Mouse (Mus musculus): ENCODE data around the gene Arsg.
A peak's percentile ranks its signal among the peaks of the same experiment; 100 is the strongest.

Arsg gene

DNA sequence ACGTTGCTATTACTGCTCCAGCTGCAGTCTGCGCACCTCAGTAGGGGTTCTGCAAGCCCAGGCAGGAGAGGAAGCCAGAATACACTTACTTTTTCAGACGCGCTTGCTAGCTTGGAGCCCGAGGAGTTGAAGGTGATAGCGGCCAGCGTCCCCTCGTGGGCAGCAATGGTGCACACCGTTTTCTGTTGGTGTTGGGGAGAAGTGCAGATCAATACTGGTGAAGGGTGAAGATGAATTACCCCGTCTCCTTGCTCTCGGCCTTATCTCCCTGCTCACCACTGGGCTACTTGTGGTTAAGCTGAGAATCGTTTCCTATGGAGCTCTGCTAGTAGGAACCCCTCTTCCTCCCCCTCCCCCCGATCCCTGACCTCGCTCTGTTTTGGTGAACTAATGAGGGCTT, 110.8 kb downstream of the Arsg start:
- no peak for DNase-seq (ENCODE audit: low spot score in 2 of 2)

DNA sequence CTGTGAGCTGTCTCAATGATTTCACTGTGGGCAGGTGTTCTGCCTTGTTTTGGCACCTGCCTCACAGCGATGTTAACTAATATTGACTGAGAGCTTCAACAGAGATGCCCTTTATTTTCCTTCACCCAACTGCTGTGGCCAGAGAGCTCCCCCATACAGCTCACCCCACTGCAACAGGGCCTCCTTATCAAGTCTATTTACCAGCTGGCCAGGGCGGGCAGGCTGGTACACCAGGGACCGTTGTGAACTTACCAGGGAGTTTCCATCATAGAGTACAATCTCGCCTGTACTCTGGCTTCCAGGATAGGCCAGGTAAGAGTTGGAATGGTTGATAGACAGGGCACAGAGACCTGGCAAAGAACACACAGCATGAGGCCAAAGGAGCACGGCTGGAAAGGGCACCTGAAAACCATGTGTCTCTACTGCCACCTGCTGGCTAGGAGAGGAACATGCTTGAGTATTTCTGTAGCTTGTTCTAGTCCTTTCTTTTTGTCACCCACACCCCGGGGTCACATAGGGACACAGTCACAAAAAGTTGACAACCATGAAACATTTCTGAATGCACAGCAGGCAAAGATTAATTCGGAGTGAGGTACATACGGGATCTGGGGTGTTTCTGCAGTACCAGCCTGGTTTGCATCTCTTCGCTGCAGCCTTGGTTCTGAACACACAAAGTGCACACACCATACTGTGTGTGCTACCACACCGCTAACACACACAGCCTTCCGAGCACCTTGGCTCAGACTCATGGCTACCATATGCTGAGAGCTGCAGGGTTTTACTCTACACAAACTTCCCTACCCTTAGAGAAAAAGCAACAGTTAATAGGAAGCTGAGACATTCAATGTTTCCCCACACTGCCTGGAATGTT, 111.9 kb downstream of the Arsg start:
- DNase-seq (ENCODE audit: low spot score in 2 of 2), result peak; percentile 62 to 74

- no peak for DNase-seq (ENCODE audit: low spot score in 2 of 2)
These were observed 113.2 kb downstream of the Arsg start for GRCm38 (mm10) chr11:109586424-109586823.

- DNase-seq (ENCODE audit: low spot score in 2 of 2), result peak in 1 of 2 experiments; percentile 17
These were observed 113.8 kb downstream of the Arsg start for GRCm38 (mm10) chr11:109587019-109587418.

DNA sequence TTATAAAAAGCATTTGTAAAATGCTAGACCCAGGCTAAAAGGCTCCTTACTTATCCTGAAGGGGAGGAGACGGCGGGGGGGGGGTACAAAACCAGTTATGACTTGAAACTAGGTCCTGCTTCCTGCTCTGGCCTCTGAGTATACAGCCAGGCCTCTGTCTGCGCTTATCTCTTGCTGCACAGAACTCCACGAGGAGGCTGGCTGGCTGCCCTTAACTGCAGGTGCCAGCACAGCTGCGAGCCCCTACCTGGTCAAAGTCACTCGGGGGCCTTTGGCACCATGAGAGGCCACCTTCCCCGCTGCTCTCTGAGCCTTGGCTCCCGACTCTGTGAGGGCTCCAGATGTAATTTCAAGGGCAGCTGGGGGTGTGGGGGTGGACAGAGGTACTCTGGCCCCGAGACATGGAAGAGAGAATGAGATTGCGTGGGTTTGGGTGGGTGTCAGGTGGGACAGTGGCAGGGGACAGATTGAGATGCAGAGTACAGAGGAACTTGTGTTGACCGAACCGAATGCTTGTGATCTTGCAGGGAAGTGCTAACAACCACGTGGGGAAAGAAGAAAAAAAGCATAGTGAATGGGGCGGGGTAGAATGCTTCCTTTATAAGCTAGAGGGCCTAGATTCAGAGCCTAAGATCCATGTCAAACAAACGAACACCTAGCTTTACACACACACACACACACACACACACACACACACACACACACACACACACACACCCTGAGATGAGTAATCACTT, 114.6 kb downstream of the Arsg start:
- peak; percentile 35 to 49 for DNase-seq (ENCODE audit: low spot score in 2 of 2)

- no peak for DNase-seq (ENCODE audit: low spot score in 2 of 2)
These were observed 116.8 kb downstream of the Arsg start for GRCm38 (mm10) chr11:109590012-109590411.

DNA sequence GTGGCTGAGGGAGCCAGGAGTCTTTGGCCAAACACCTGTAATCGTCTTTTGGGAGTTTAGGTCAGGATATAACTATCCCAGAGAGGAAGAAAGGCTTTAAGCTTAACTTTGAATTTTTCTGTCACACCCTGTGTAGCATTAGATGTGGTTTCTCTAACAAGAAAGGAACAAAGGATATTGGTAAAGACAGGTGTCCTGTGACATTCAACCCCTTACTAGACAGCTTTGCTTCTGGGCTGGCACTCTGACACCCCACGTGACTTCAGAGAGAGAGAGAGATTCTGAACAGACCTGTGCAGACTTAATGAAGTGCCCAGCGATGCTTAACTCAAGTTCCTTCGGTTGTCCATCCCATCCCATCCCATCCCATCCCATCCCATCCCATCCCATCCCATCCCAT, 118.3 kb downstream of the Arsg start:
- DNase-seq (ENCODE audit: low spot score in 2 of 2), result no peak

DNA sequence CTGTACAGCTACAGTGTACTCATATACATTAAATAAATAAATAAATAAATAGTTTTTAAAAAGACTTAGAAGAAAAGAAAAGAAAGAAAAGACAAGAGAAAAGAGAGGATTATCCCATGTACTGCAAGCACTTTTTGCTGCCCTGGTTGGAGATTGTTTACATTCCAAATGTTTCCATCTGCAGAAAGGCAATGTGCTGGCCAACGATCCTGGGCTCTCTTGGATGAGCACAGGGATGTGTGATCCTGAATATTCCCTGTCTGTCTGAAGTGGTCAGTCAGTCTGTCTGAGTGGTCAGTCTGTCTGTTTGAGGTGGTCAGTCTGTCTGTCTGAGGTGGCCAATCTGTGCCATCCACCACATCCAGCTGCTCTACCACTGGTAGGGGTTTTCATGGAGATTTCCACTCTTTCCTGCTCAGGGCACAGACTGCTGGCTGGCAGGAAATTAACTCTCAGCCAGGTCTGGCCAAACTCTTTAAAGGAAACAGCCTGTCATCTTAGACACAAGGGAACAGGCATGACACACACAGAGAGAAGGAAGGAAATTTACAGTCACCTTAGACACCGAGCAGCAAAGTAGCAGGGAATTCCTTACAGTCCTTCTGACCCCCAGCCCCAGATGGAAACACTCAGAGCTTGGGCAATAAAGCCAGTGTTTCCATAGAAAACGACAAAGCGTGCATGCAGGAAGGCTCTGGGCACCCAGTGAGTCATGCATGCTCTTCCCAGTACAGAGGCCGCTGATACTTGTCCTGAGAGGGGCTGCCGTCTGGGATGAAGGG, 120.2 kb downstream of the Arsg start:
- DNase-seq (ENCODE audit: low spot score in 2 of 2), result no peak

DNA sequence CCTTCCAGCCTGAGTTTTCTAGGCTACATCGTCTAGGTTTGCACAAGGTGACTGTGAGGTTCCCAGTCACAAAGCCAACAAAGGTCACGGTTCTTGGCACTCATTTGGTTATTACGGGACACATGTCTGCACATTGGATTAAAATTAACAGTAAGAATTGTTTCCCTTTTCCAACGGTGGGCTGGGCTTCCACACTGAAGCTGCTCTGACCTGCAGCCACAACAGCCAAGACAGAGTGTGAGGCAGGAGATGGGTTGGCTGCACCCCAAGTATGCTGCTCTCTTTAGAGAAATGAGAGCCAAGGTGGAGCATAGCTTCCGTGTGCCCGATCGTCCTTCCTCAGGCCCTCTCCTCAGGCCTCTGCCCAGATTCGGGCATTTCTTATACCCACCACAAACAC, 121.6 kb downstream of the Arsg start:
- no peak for DNase-seq (ENCODE audit: low spot score in 2 of 2)

- no peak for DNase-seq (ENCODE audit: low spot score in 2 of 2)
These were observed 125.8 kb downstream of the Arsg start for GRCm38 (mm10) chr11:109598778-109599570.

GRCm38 (mm10) chr11:109607600-109607999, 134.4 kb downstream of the Arsg start:
- DNase-seq (ENCODE audit: low spot score in 2 of 2), result no peak

GRCm38 (mm10) chr11:109608976-109609625, 135.9 kb downstream of the Arsg start:
- DNase-seq (ENCODE audit: low spot score in 2 of 2), result no peak

GRCm38 (mm10) chr11:109610046-109610794, 137.0 kb downstream of the Arsg start:
- DNase-seq (ENCODE audit: low spot score in 2 of 2), result no peak

DNA sequence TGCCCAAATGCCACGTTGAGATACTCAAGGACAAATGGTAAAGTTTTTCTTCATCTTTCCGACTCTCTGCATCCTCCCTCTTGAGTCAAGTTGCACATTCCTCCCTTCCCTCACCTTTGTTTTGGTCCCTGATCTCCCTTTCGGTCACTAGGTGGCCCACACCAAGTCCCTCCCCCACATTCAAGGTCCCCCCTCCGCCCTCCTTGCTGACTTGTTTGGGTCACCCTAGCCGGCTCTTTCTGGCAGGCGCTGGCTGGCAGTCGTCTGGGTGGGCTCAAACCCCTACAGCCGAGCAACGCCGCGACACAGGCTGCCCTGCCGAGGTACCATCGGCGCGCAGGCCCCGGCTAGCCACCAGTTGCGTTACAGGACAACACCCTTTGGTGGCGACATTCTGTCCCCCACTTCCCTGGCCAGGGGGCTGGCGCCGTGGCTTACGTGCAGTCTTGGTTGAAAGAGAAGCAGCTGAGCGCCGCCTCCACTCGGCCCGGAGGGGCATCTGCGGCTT, 137.7 kb downstream of the Arsg start:
- no peak for DNase-seq (ENCODE audit: low spot score in 2 of 2)

GRCm38 (mm10) chr11:109611303-109612149, 138.4 kb downstream of the Arsg start, which contains the start of gene Wipi1:
Gene Wipi1, minus strand, starts transcription at chr11:109611967.
- DNase-seq (ENCODE audit: low spot score in 2 of 2), result peak; percentile 96 to 97

GRCm38 (mm10) chr11:109612871-109613529, 139.8 kb downstream of the Arsg start:
- peak; percentile 16 to 57 for DNase-seq (ENCODE audit: low spot score in 2 of 2)

GRCm38 (mm10) chr11:109615286-109615685, 142.1 kb downstream of the Arsg start:
- peak in 1 of 2 experiments; percentile 13 for DNase-seq (ENCODE audit: low spot score in 2 of 2)

- DNase-seq (ENCODE audit: low spot score in 2 of 2), result no peak
These were observed 143.2 kb downstream of the Arsg start for GRCm38 (mm10) chr11:109616352-109616751.

Measured in spleen, postnatal 36 days (tissue).